Mouse (Mus musculus) erythroblast, adult 5-6 weeks (primary cell): ENCODE measurements around the gene Lsm7. TPM values are rescaled to one million over a fixed set of nuclear protein-coding genes. Genes with fewer than 3 reads are reported as not detected.

Experiments
- total RNA-seq, 2 experiments: library from RNA; stranded (forward) in 1 of 2; stranded (reverse) in 1 of 2; fragments of 150-400 nt in 1 of 2; fragments of 200-764, 138-1000 nt in 1 of 2; gene quantifications; 2 replicates each; pipeline versions ENCODE4 v1.2.3 to v1.2.4; 2015 to 2017; ENCODE audit warnings: low replicate concordance in 2 of 2

The Lsm7 gene
- total RNA-seq, 2 experiments from 2014 or later = 33.2 to 59.8 TPM

Other genes with a start within 250 kb of the Lsm7 start
- gene Gm49322, start 249.2 kb downstream of the Lsm7 start, total RNA-seq (2015; ENCODE audit: low replicate concordance) = 0.21 TPM in 1 of 2 replicates, not detected in the other
- not detected in 2 replicates for gene Gm49322, start 249.2 kb downstream of the Lsm7 start, total RNA-seq (2017; ENCODE audit: low replicate concordance)
- gene Csnk1g2, start 232.4 kb downstream of the Lsm7 start, total RNA-seq (2015; ENCODE audit: low replicate concordance) = 25.5 and 25.6 TPM in 2 replicates
- gene Csnk1g2, start 232.4 kb downstream of the Lsm7 start, total RNA-seq (2017; ENCODE audit: low replicate concordance) = 28.2 and 28.9 TPM in 2 replicates
- 5.6 and 6.1 TPM in 2 replicates for gene Btbd2, start 198.1 kb downstream of the Lsm7 start, total RNA-seq (2015; ENCODE audit: low replicate concordance)
- gene Btbd2, start 198.1 kb downstream of the Lsm7 start, total RNA-seq (2017; ENCODE audit: low replicate concordance) = 5.6 and 11.4 TPM in 2 replicates
- gene Mknk2, start 177.1 kb downstream of the Lsm7 start, total RNA-seq (2015; ENCODE audit: low replicate concordance) = 40.2 and 47.4 TPM in 2 replicates
- 28.4 and 40.8 TPM in 2 replicates for gene Mknk2, start 177.1 kb downstream of the Lsm7 start, total RNA-seq (2017; ENCODE audit: low replicate concordance)
- gene Mob3a, start 153.2 kb downstream of the Lsm7 start, total RNA-seq (2015; ENCODE audit: low replicate concordance) = 13.4 and 25.6 TPM in 2 replicates
- 11.0 and 18.2 TPM in 2 replicates for gene Mob3a, start 153.2 kb downstream of the Lsm7 start, total RNA-seq (2017; ENCODE audit: low replicate concordance)
- gene Izumo4, start 153.0 kb downstream of the Lsm7 start, total RNA-seq (2015; ENCODE audit: low replicate concordance) = 8.6 and 9.8 TPM in 2 replicates
- gene Izumo4, start 153.0 kb downstream of the Lsm7 start, total RNA-seq (2017; ENCODE audit: low replicate concordance) = 1.3 and 2.2 TPM in 2 replicates
- 12.5 and 27.6 TPM in 2 replicates for gene Ap3d1, start 112.9 kb downstream of the Lsm7 start, total RNA-seq (2015; ENCODE audit: low replicate concordance)
- 25.9 and 30.5 TPM in 2 replicates for gene Ap3d1, start 112.9 kb downstream of the Lsm7 start, total RNA-seq (2017; ENCODE audit: low replicate concordance)
- gene Dot1l, start 100.0 kb downstream of the Lsm7 start, total RNA-seq (2015; ENCODE audit: low replicate concordance) = 10.9 and 15.6 TPM in 2 replicates
- gene Dot1l, start 100.0 kb downstream of the Lsm7 start, total RNA-seq (2017; ENCODE audit: low replicate concordance) = 8.0 and 22.9 TPM in 2 replicates
- 19.6 and 26.5 TPM in 2 replicates for gene Sf3a2, start 57.0 kb downstream of the Lsm7 start, total RNA-seq (2015; ENCODE audit: low replicate concordance)
- 7.2 and 11.2 TPM in 2 replicates for gene Sf3a2, start 57.0 kb downstream of the Lsm7 start, total RNA-seq (2017; ENCODE audit: low replicate concordance)
- gene Plekhj1, start 56.6 kb downstream of the Lsm7 start, total RNA-seq (2015; ENCODE audit: low replicate concordance) = 24.5 and 45.2 TPM in 2 replicates
- 8.2 and 13.9 TPM in 2 replicates for gene Plekhj1, start 56.6 kb downstream of the Lsm7 start, total RNA-seq (2017; ENCODE audit: low replicate concordance)
- gene Amh, start 50.0 kb downstream of the Lsm7 start, total RNA-seq (2015; ENCODE audit: low replicate concordance) = not detected in 2 replicates
- not detected in 2 replicates for gene Amh, start 50.0 kb downstream of the Lsm7 start, total RNA-seq (2017; ENCODE audit: low replicate concordance)
- not detected in 2 replicates for gene Jsrp1, start 41.7 kb downstream of the Lsm7 start, total RNA-seq (2015; ENCODE audit: low replicate concordance)
- not detected in 2 replicates for gene Jsrp1, start 41.7 kb downstream of the Lsm7 start, total RNA-seq (2017; ENCODE audit: low replicate concordance)
- gene Oaz1, start 28.6 kb downstream of the Lsm7 start, total RNA-seq (2015; ENCODE audit: low replicate concordance) = 1,067 and 1,159 TPM in 2 replicates
- 242 and 348 TPM in 2 replicates for gene Oaz1, start 28.6 kb downstream of the Lsm7 start, total RNA-seq (2017; ENCODE audit: low replicate concordance)
- not detected in 2 replicates for gene Lingo3, start 11.2 kb downstream of the Lsm7 start, total RNA-seq (2015; ENCODE audit: low replicate concordance)
- gene Lingo3, start 11.2 kb downstream of the Lsm7 start, total RNA-seq (2017; ENCODE audit: low replicate concordance) = not detected in 2 replicates
- 225 and 274 TPM in 2 replicates for gene Sppl2b, start 66 bp upstream of the Lsm7 start, total RNA-seq (2015; ENCODE audit: low replicate concordance)
- 343 and 430 TPM in 2 replicates for gene Sppl2b, start 66 bp upstream of the Lsm7 start, total RNA-seq (2017; ENCODE audit: low replicate concordance)
- not detected in 2 replicates for gene Tmprss9, start 16.6 kb upstream of the Lsm7 start, total RNA-seq (2015; ENCODE audit: low replicate concordance)
- gene Tmprss9, start 16.6 kb upstream of the Lsm7 start, total RNA-seq (2017; ENCODE audit: low replicate concordance) = 0.17 TPM in 1 of 2 replicates, not detected in the other
- gene Timm13, start 45.8 kb upstream of the Lsm7 start, total RNA-seq (2015; ENCODE audit: low replicate concordance) = 12.1 and 17.6 TPM in 2 replicates
- 14.1 and 24.7 TPM in 2 replicates for gene Timm13, start 45.8 kb upstream of the Lsm7 start, total RNA-seq (2017; ENCODE audit: low replicate concordance)
- 2.7 and 7.3 TPM in 2 replicates for gene Lmnb2, start 63.0 kb upstream of the Lsm7 start, total RNA-seq (2015; ENCODE audit: low replicate concordance)
- 9.3 and 9.7 TPM in 2 replicates for gene Lmnb2, start 63.0 kb upstream of the Lsm7 start, total RNA-seq (2017; ENCODE audit: low replicate concordance)
- gene Gadd45b, start 74.9 kb upstream of the Lsm7 start, total RNA-seq (2015; ENCODE audit: low replicate concordance) = 2.3 and 10.6 TPM in 2 replicates
- 3.2 and 4.9 TPM in 2 replicates for gene Gadd45b, start 74.9 kb upstream of the Lsm7 start, total RNA-seq (2017; ENCODE audit: low replicate concordance)
- not detected in 2 replicates for gene Gng7, start 159.7 kb upstream of the Lsm7 start, total RNA-seq (2015; ENCODE audit: low replicate concordance)
- gene Gng7, start 159.7 kb upstream of the Lsm7 start, total RNA-seq (2017; ENCODE audit: low replicate concordance) = not detected in 2 replicates
- not detected in 2 replicates for gene Diras1, start 170.5 kb upstream of the Lsm7 start, total RNA-seq (2015; ENCODE audit: low replicate concordance)
- not detected in 2 replicates for gene Diras1, start 170.5 kb upstream of the Lsm7 start, total RNA-seq (2017; ENCODE audit: low replicate concordance)
- gene Slc39a3, start 182.2 kb upstream of the Lsm7 start, total RNA-seq (2015; ENCODE audit: low replicate concordance) = 2.1 and 2.5 TPM in 2 replicates
- gene Slc39a3, start 182.2 kb upstream of the Lsm7 start, total RNA-seq (2017; ENCODE audit: low replicate concordance) = 2.7 and 3.8 TPM in 2 replicates
- 6.7 and 20.3 TPM in 2 replicates for gene Sgta, start 205.0 kb upstream of the Lsm7 start, total RNA-seq (2015; ENCODE audit: low replicate concordance)
- gene Sgta, start 205.0 kb upstream of the Lsm7 start, total RNA-seq (2017; ENCODE audit: low replicate concordance) = 14.8 and 18.1 TPM in 2 replicates
- gene Thop1, start 214.8 kb upstream of the Lsm7 start, total RNA-seq (2015; ENCODE audit: low replicate concordance) = 1.9 TPM in 1 of 2 replicates, not detected in the other
- gene Thop1, start 214.8 kb upstream of the Lsm7 start, total RNA-seq (2017; ENCODE audit: low replicate concordance) = 3.1 and 4.1 TPM in 2 replicates
- gene Creb3l3, start 243.7 kb upstream of the Lsm7 start, total RNA-seq (2015; ENCODE audit: low replicate concordance) = not detected in 2 replicates
- gene Creb3l3, start 243.7 kb upstream of the Lsm7 start, total RNA-seq (2017; ENCODE audit: low replicate concordance) = not detected in 2 replicates